Mouse (Mus musculus) megakaryocyte, embryonic 14.5 days (primary cell): Measurements from ENCODE around the gene Coq3.

ENCODE experiments used
- FLI1 ChIP-seq: IDR thresholded peaks from 2 replicates; pipeline ENCODE4 v1.6.1; 2012; ENCODE audit warnings: low read length, inconsistent platforms, mixed read lengths
- GATA1 ChIP-seq: IDR thresholded peaks from 3 replicates; pipeline ENCODE4 v1.6.1; 2012; ENCODE audit warnings: mixed read lengths, low read length, inconsistent platforms, borderline replicate concordance

DNA sequence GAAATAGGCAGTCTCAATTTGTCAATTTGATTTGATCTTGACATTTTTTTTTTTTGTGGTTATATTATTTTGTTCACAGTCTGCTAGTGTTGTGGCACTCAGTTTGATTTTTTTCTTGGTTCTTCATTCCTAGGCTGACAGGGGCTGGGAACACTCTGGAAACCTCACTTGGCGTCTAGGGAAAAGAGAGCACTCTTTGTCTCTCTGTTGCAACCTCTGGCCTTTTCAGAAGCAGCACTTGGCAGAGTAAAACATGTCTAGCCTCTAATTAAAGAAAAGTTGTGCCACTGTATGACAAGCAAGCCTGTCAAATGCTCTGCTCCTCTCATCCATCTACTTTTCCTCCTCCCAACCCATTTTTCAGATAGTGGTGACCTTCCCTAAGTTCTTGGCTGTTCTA lies 22.0 kb upstream of the Coq3 start:
- TF ChIP-seq GATA1 (no peak), FLI1 (no peak)
